Mouse (Mus musculus): Measurements from ENCODE around the gene Cadps2.

DNA sequence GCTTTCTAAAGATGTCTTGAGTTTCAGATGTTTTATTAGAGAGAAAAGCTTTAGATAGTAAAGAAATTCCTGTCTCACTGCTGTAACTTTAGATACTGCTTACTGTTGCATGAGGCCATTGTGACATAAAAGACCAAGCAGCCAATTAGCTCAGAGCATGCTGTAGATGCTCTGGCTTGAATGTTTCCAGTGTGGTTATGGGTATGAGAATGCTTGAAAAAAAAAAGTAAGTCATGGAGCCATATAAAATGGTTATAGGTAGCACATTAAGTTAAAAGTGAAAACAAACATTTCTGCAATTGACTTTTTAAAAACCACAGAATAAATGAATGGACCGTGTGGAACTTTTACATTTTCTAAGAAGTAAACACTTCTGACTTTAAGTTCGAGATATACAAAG is 189.0 kb downstream of the Cadps2 start, which contains the start of gene Rnf133:
- no peak for TF ChIP-seq POLR2A (IDR thresholded peaks at IDR 0.05; ENCODE audit: low read depth, low read length)
- TF ChIP-seq CTCF (IDR thresholded peaks at IDR 0.05; ENCODE audit: borderline replicate concordance, insufficient read depth, low read length) = no peak
